Mouse (Mus musculus) adrenal gland, postnatal 4 days (tissue): ENCODE measurements around the gene Lrrn2. TPM values are rescaled to one million over a fixed set of nuclear protein-coding genes. Genes with fewer than 3 reads are reported as not detected.

Experiments
- DNase-seq, 2 experiments: peaks; one replicate each; pipeline ENCODE4 v3.0.0; 2021 to 2022; ENCODE audit warnings: low spot score in 2 of 2, mixed read lengths in 2 of 2
- total RNA-seq, 2 experiments: library from RNA; stranded (reverse); gene quantifications; 2 replicates each; pipeline ENCODE4 v1.2.3; 2021

Lrrn2 gene
- total RNA-seq, 2 experiments from 2014 or later, result 10.9 to 13.2 TPM

GRCm38 (mm10) chr1:132881836-132882235, 1.8 kb downstream of the Lrrn2 start:
- no peak for DNase-seq

- no peak for DNase-seq
Measured at GRCm38 (mm10) chr1:132885701-132886100, 5.6 kb downstream of the Lrrn2 start.

DNA sequence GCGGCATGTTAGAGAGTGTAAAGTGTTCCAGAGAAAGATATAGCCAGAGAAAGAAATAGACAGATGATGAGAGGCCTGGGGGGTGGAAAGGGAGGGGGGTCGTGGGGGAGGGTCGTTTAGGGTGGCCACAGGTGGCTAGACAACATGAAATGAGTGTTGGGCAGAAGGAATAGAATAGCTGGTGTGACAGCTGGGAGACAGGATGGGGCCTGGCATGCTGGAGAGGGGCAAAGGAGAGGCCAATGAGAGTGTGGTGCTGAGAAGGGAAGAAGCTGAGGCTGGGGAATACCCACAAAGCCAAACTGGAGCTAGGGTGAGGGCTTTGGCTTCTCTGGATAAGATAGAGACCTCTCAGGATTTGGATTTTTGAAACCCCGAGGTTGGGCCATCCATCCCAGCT, 6.6 kb downstream of the Lrrn2 start:
- no peak for DNase-seq

DNA sequence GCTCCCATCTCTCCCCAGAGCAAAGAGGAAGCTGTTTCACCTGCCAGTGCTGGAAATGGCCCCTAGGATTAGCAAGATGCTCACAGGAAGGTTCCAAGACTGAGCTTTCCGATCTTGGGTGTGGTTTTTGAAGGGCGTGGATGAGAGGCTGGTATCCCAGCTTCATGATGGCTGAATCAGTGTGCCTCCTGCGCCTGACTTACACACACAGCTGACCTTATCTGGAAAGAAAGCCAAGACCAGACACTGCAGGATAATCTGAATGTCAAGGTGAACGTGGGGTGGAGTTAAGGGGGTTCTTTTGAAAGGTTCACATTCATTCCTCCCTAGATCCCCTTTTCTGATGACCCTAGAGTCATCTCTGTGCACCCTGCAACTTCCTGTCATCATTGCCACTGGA, 8.7 kb downstream of the Lrrn2 start:
- no peak for DNase-seq

DNA sequence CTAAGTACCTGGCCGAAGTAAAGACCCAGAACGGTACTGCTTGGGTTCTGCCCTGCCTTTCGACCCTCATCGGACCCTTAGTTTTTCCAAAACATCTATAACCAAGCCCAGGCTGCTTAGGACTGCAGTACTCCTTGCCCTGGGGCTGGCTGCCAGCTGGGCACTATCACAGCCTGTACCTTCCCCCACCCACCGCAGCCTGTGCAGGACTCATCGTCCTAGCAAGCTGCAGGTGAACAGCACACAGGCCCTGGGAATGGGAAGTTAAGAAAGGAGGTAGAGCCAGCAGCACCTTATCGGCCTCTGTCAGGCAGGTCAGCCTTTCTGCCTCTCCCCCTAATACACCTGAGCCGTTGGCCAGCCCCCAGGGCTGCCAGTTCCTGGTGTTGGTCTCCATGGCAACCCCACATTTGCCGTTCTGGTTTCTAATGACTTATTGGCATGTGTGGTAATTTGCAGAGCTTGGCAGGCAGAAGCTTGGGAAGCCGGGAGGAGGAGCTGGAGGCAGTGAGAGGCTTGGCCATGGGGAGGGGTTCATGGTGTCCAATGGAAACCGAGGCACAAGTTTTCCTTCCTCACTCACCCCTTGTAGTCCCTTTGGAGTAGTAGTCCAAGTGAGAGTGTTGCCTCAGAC, 10.2 kb downstream of the Lrrn2 start:
- no peak for DNase-seq

- no peak for DNase-seq
Measured at GRCm38 (mm10) chr1:132892065-132892464, 12.0 kb downstream of the Lrrn2 start.

DNA sequence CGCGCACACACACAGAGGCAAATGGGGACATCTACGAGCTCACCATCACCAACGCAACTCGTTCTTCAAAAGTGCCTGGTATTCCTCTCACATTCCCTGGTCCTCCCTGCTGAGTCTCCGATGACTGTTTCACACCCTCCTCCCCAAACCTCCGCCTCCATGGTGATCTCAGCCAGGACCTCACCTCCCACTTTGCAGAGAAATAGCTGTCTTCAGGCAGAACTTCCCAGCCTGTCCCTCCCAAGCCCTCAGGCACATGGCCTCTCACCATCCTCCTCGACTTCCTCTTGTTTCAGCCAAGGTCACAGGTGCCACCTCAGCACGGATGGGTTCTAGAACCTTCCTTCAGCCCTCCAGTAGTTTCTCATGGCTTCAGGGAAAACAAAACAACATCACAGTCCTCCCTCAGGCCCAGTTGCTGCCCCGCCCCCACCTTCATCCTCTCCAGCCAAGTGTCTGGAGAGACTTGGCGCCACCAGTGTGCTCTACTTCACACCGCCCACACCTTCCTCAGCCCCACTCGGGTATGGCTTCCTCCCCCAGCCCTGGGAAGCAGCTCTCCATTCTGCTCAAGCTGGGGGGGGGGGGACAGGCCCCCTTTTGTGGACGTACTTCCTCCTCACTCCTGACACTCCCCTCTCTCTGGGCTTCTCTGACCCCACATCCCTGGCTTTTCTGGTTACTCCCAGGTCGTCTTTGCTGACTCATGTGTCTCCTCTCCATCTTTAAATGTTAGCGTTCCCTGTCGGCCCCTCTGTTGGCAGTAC, 13.4 kb downstream of the Lrrn2 start:
- DNase-seq, result no peak

DNA sequence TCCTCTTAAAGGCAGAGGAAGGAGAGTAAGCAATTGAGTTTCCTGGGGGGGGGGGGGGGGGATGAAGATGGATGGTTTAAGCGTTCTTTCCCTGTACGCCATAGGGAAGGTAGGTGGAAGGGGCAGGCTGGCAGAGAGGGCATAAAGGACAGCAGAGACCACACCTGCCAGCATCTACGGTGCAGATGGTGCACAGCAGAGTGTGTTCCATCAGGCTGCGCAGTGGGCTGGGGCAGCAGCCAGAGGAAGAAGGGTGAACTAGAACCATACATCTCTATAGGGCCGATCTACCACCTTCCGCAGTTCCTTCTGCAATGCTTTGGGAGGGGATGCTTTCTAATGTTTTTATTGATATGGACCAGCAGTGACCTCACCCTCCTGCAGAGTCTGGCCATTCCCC, 19.0 kb downstream of the Lrrn2 start:
- no peak for DNase-seq

DNA sequence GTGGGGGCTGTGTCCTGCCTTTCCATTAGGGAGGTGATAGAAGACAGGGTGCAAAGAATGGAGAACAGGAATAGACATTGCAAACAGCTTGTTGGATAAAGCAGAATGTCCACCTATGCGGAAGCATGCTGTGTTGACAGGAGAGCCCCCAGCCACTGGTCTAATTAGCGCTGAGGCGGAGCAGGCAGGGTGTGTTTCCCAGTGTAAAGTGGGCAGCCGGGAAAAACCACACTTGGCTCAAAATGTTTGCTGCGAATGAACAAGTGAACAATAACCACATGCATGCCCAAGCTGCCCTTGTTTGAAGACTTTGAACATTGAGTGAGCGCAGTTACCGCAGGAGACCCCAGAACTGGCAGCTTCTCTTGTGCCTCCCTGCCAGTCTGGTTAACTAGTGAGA, 19.6 kb downstream of the Lrrn2 start:
- no peak for DNase-seq

DNA sequence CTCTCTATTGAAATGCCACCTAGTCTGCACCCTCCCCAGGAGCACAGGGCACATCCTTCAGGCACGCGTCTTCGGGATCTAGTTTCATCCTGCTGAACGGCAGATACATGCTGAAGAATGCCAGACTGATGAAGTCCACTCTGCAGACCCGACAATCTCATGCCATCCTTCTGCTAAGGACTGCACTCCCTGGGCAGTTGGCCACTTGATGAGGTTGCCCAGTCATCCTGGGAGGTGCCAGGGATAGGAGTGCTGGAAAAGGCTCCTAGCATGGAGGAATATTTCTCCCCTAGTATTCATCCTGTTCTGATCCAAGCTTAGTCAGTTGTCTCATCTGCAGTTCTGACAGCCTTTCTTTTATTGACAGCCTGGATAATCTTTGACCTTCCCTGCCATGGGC, 20.9 kb downstream of the Lrrn2 start:
- no peak for DNase-seq

GRCm38 (mm10) chr1:132903519-132903918, 23.4 kb downstream of the Lrrn2 start:
- DNase-seq, result no peak

- no peak for DNase-seq
Measured at GRCm38 (mm10) chr1:132909090-132909489, 29.0 kb downstream of the Lrrn2 start.

GRCm38 (mm10) chr1:132909951-132910350, 29.9 kb downstream of the Lrrn2 start:
- no peak for DNase-seq

- no peak for DNase-seq
Measured at GRCm38 (mm10) chr1:132910414-132911041, 30.5 kb downstream of the Lrrn2 start.

DNA sequence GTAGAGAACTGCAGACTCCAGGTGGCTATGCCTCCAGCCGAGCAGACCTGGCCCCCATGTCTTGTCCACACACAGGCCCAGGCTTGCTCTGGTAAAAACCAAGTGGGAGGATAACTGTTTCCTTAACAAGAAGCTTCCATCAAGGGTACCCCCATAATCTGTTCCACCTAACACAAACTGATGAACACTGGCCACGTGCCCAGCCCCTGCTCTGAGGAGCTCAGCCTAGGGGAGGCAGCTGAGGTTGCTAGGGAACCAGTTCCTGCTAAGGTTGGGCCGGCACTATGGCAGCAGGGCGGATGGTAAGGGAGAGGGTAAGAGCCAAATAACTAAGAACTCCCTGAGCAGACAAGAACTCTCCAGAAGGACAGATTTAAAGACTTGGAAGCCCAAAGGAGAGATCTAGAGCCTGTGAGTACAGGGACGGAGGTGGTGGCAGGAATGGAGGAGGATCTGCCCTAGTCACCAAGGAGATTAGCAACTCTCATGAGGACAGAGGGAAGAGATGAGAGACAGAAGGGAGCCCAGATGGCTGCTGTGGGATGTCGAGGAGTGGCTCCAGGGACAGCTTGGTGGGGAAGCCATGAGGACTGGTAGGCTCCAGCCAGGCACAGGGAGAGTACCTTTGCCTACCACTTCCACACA, 35.9 kb downstream of the Lrrn2 start:
- DNase-seq, result no peak

DNA sequence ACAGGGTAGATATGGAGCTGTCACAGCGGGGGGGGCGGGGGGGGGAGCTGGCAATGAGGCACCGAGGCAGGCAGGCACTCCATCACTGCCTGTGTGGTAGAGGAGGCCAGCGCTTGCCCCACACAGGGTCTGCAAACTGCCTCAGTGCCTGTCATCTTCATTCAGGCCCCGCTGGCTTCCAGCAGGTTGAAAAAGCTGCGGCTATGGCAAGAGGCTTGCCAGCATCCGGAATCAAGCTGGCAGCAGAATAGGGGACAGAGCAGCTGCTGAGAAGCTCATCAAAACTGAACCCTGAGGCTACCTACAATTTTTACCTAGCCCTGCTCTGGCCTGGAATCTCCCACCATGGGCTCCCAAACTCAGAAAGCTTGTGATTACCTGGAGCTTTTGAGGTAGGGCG, 37.5 kb downstream of the Lrrn2 start:
- DNase-seq, result no peak

DNA sequence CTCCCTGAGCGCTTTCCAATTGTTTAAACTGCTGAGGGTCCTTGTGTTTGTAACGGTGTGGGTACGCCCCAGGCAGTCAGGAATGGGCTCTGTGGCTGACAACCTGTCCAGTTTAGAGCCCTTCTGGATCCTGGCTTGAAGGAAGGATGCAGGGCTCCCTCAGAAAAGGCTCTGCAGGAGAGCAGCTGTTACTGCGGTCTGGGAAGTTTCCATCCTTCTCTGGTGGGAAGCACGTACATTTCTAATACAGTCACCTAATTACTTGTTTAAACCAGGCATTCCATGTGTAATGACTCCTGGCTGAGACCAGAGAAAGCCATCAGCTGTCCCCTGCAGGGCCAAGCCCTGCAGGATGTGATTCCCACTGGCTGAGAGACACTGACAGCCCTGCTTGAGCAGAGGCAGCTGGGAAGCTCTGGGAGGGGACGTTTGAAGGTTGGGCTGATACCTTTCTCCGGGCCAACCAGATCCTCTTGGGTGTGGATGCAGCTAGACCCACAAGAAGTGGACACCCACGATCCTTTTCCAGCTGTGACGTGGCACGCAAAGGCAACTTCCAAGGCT, 38.1 kb downstream of the Lrrn2 start:
- DNase-seq, result no peak

- no peak for DNase-seq
Measured at GRCm38 (mm10) chr1:132919258-132919657, 39.2 kb downstream of the Lrrn2 start.

DNA sequence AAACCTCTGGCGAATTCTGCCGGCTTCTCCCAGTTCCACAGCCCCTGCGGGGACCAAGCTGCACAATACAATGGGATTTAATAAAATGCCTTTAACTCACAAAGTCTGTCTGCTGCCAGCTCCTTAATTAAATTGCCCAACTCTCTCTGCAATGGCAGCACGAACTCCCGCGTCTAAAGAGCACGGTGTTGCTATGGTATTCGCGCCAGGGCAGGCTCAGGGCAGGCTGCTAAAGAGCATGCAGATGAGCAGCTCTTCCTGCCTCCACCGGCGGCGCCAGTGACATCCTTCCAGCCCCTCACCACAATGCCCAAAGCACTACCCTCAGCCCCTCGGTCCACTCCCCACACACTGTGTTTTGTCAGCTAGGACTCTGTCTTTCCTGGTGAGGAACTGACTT, 41.0 kb downstream of the Lrrn2 start:
- no peak for DNase-seq

- no peak for DNase-seq
Measured at GRCm38 (mm10) chr1:132922257-132922656, 42.2 kb downstream of the Lrrn2 start.

DNA sequence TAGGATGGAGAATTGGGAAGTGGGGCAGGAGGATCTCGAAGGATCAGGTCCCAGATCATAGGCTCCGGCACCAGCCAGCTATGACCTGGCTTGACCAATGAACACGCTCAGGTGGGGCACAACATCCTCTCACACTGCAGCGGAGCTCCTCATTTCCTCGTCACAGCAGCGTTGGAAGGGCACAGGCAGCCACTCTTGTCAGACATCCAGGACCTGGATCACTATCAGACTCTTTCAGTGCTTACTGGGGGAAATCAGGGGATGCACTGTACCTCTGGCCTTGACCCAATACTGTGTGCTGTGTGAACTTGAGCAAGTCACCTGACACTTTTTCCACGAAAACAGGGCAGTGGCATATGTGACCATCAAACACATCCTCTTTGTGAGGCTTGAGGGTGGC, 45.2 kb downstream of the Lrrn2 start:
- no peak for DNase-seq
